Mouse (Mus musculus): Measurements from ENCODE around the gene Vmn2r53. TPM values are rescaled to one million over a fixed set of nuclear protein-coding genes. Genes with fewer than 3 reads are reported as not detected.
"Not testable (repeated sequence)": the region's sequence is repeated elsewhere in the genome, so short reads cannot be mapped to it uniquely, and the experiment has no call there.

Gene Vmn2r53
- under 1 TPM; 0.03 TPM for total RNA-seq (2021)
- long read RNA-seq, experiment 1, result 0 reads
- long read RNA-seq, experiment 2, result 0 reads

DNA sequence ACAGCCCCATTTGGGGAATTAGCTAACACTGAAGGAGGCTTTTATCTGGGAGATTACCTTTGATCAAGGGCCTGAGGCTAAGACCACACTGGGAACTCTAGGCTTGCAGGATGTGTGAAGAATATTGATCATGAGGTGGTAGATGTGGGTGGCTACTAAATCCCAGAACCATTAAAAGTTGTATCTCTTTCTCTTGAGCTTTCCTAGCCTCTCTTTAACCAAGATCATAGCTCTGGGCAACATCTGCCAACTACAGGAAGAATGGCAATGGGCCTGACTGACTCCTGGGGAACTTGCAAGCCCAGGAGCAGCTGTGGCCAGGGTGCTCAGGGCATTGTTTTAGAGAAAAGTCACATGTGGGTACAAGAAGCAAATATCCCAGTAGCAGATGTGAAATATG lies at the start of gene Vmn2r53:
Gene Vmn2r53, minus strand, starts transcription at position 101 of the 400 bp plus-strand sequence.
- no peak for DNase-seq (ENCODE audit: low spot score in 2 of 2)

DNA sequence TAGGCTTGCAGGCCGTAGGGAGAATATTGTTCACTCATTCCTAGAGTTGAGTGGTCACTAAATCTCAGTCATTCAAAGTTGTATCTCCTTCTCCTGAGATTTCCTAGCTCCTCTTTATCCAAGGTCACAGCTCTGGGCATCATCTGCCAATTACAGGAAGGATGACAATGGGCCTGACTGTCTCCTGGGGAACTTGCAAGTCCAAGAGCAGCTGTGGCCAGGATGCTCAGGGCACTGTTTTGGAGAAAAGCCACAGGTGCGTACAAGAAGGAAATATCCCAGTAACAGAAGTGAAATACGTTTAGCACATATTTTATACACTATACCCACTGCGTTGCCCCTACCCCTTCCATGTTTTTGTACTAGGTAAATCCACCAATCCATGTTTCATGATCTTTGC lies 31.6 kb upstream of the Vmn2r53 start, which contains the start of gene Vmn2r54:
Gene Vmn2r54, minus strand, starts transcription at position 101 of the 400 bp plus-strand sequence.
- DNase-seq (ENCODE audit: low spot score in 2 of 2), result not testable (repeated sequence)

Other genes with a start within 250 kb of the Vmn2r53 start
- gene Vmn1r84, start 239.5 kb downstream of the Vmn2r53 start, total RNA-seq (2021), result not detected
- 1 to 10 TPM; 3.7 to 5.3 TPM for gene Zfp551, start 186.0 kb downstream of the Vmn2r53 start, total RNA-seq (2021)
- 1 to 10 TPM; 7.4 to 9.2 TPM for gene Zfp606, start 130.5 kb downstream of the Vmn2r53 start, total RNA-seq (2021)
- not detected for gene 2900092C05Rik, start 96.3 kb downstream of the Vmn2r53 start, total RNA-seq (2021)
- gene Vmn2r54, start 31.5 kb upstream of the Vmn2r53 start, total RNA-seq (2021), result not detected
- gene Vmn2r55, start 76.2 kb upstream of the Vmn2r53 start, total RNA-seq (2021), result not detected
- not detected for gene Vmn2r56, start 126.2 kb upstream of the Vmn2r53 start, total RNA-seq (2021)
- gene Zscan18, start 194.8 kb upstream of the Vmn2r53 start, total RNA-seq (2021), result 1 to 10 TPM; 2.4 to 3.1 TPM
- 10 to 100 TPM in 1 of 2 experiments, 1 to 10 TPM in 1; 9.2 to 10.1 TPM for gene Zfp329, start 210.1 kb upstream of the Vmn2r53 start, total RNA-seq (2021)
- 10 to 100 TPM; 20.0 to 27.6 TPM for gene Zfp110, start 226.0 kb upstream of the Vmn2r53 start, total RNA-seq (2021)